Mouse (Mus musculus) heart, postnatal 0 days (tissue): ENCODE measurements around the gene 4930564D02Rik. TPM values are rescaled to one million over a fixed set of nuclear protein-coding genes. Genes with fewer than 3 reads are reported as not detected.

Experiments
- ATAC-seq: fragments of 200-750 bp; cut with Nextera tagmentation; 2 replicates; pipeline ENCODE4 v1.8.0; 2017; ENCODE audit warnings: low read depth, moderate number of reproducible peaks, moderate library complexity; ENCODE audit not compliant: insufficient read depth
- DNase-seq: peaks from one replicate; pipeline ENCODE4 v3.0.0-alpha.2; 2016; ENCODE audit warnings: low spot score
- H3K27ac ChIP-seq: fragments of 300-500 bp; sonication (generic); 2 replicates; pipeline ENCODE4 v1.5.1; 2014; ENCODE audit warnings: low read depth, mild to moderate bottlenecking
- H3K27me3 ChIP-seq: fragments of 300-500 bp; sonication (generic); 2 replicates; pipeline ENCODE4 v1.6.1; 2014; ENCODE audit warnings: low read length, mixed read lengths; ENCODE audit not compliant: control insufficient read depth, insufficient read depth
- H3K36me3 ChIP-seq: fragments of 300-500 bp; sonication (generic); replicated peaks from 2 replicates; pipeline ENCODE4 v1.6.1; 2014; ENCODE audit warnings: low read length, mixed read lengths; ENCODE audit not compliant: control insufficient read depth, insufficient read depth
- H3K4me1 ChIP-seq: fragments of 300-500 bp; sonication (generic); 2 replicates; pipeline ENCODE4 v1.6.1; 2014; ENCODE audit warnings: antibody characterized with exemption; ENCODE audit not compliant: control insufficient read depth, insufficient read depth
- H3K4me2 ChIP-seq: fragments of 300-500 bp; sonication (generic); 2 replicates; pipeline ENCODE4 v1.6.1; 2014; ENCODE audit warnings: low read depth, mild to moderate bottlenecking, low read length, moderate library complexity
- H3K4me3 ChIP-seq: fragments of 300-500 bp; sonication (generic); 2 replicates; pipeline ENCODE4 v1.5.1; 2014; ENCODE audit warnings: low read depth, low read length
- H3K9ac ChIP-seq: fragments of 300-500 bp; sonication (generic); replicated peaks from 2 replicates; pipeline ENCODE4 v1.6.1; 2014; ENCODE audit warnings: low read depth, low read length, mixed read lengths
- H3K9me3 ChIP-seq: fragments of 300-500 bp; sonication (generic); replicated peaks from 2 replicates; pipeline ENCODE4 v1.6.1; 2016; ENCODE audit warnings: low read length; ENCODE audit not compliant: control insufficient read depth
- CTCF ChIP-seq: IDR thresholded peaks from 2 replicates; pipeline ENCODE4 v1.5.1; 2016; ENCODE audit warnings: antibody characterized with exemption, control low read depth, low read depth
- EP300 ChIP-seq: IDR thresholded peaks from 2 replicates; pipeline ENCODE4 v1.6.1; 2016; ENCODE audit warnings: antibody characterized with exemption, low read depth
- WGBS: fragments of 180-500 bp; shearing (Covaris S2); extraction: QIAGEN DNeasy Blood & Tissue Kit; methylation state at CpG from one replicate; pipeline ENCODE4 v1.1.7; 2014; 5-methylcytosine and 5-hydroxymethylcytosine counted together
- polyA plus RNA-seq: library from polyadenylated mRNA; unstranded; fragments of >200 nt; fragmentation: Nextera tagmentation; extraction: Ambion mirVana; gene quantifications from 2 replicates; pipeline ENCODE4 v1.2.1, GENCODE M21; 2015
- total RNA-seq: library from RNA; depleted of rRNA; stranded (reverse); fragments of >200 nt; gene quantifications from 2 replicates; pipeline ENCODE4 v1.2.3, GENCODE M21; 2014; ENCODE audit warnings: low replicate concordance

The 4930564D02Rik gene
- total and polyA plus RNA-seq, 2 experiments from 2014 or later = not detected

GRCm38 (mm10) chr3:105099526-105100269 lies 33.1 kb downstream of the 4930564D02Rik start:
- Histone ChIP-seq H3K4me3 (no peak overlapping the region), H3K4me1 (peaks cover 14% of the 10 kb centered on the region), H3K36me3 (no peaks in the 10 kb centered on the region), H3K4me2 (no peak overlapping the region), H3K27me3 (no peaks in the 10 kb centered on the region), H3K27ac (peak overlapping the region; percentile 61), H3K9ac (peak overlapping the region; percentile 26; the same call in 1 of the 2 replicates), H3K9me3 (no peaks in the 10 kb centered on the region)
- WGBS = 30% methylated on average over 15 of the region's 15 CpGs
- ATAC-seq (peak; percentile 75), DNase-seq (peak; percentile 31)
- TF ChIP-seq CTCF (no peak), EP300 (0 out of 2 replicates have a peak, but pooled peaks have one; percentile 25)

DNA sequence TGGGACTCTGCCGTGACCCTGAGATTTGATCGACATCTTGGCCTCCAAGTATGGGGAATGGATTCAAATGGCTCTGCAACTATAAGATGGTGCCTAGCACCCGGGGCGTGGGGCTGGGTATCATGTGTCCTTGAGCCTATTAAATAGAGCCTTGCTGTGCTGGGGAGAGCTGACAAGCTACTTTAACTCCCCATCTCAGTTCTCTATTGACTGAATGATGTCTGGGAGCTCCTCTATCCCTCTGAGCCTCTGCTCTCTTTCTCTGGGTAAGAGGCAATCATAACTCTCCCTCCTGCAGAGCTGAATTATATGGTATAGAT lies 33.6 kb downstream of the 4930564D02Rik start:
- TF ChIP-seq EP300 = no peak
- no peak for TF ChIP-seq CTCF
- 0 out of 2 replicates have a peak overlapping the region, but pooled peaks have one; percentile 26 for H3K9ac ChIP-seq

GRCm38 (mm10) chr3:105105827-105106226 lies 39.2 kb downstream of the 4930564D02Rik start:
- 86% methylated on average over 4 of the region's 4 CpGs for WGBS
- no peak for ATAC-seq
- TF ChIP-seq CTCF = no peak
- Histone ChIP-seq H3K4me2 (no peak overlapping the region), H3K4me3 (no peak overlapping the region), H3K27ac (no peak overlapping the region), H3K9ac (no peak overlapping the region), H3K27me3 (no peaks in the 10 kb centered on the region), H3K4me1 (no peaks in the 10 kb centered on the region), H3K36me3 (no peaks in the 10 kb centered on the region), H3K9me3 (no peaks in the 10 kb centered on the region)
- no peak for DNase-seq

More for the DNA sequence above, 33.6 kb downstream of the 4930564D02Rik start:
- H3K4me2 ChIP-seq = no peak overlapping the region
- H3K4me3 ChIP-seq = no peak overlapping the region
- peak overlapping the region; percentile 61 for H3K27ac ChIP-seq
- H3K4me1 ChIP-seq = peaks cover 14% of the 10 kb centered on the region
- H3K9me3 ChIP-seq = no peaks in the 10 kb centered on the region
- no peak for DNase-seq
- WGBS = 81% methylated on average over 4 of the region's 4 CpGs
- H3K27me3 ChIP-seq = no peaks in the 10 kb centered on the region
- H3K36me3 ChIP-seq = no peaks in the 10 kb centered on the region
- ATAC-seq = no peak

DNA sequence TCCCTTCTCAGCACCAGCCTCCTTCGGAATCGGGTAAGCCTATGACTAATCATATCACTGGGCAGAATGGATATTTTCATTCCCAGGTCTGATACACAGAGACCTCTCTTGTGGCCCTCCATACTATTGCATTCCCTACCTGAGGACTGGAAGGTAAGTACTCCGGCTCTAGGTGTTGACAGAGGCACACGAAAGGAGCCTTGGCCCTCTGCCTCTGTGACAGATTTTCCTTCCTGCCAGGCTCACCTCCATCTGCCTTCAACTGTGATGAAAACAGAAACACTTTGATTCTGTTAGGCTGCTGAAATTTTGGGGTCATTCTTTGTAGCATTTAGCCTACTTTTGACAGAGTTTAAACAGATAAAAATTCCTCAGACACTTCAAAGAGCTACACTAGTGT lies 47.2 kb downstream of the 4930564D02Rik start:
- Histone ChIP-seq H3K9ac (no peak overlapping the region), H3K27ac (no peak overlapping the region), H3K9me3 (no peaks in the 10 kb centered on the region), H3K4me1 (no peaks in the 10 kb centered on the region), H3K27me3 (no peaks in the 10 kb centered on the region), H3K36me3 (no peaks in the 10 kb centered on the region), H3K4me2 (no peak overlapping the region), H3K4me3 (no peak overlapping the region)
- no peak for ATAC-seq
- no peak for TF ChIP-seq EP300
- TF ChIP-seq CTCF = no peak
- WGBS = 78% methylated on average over 4 of the region's 4 CpGs
- no peak for DNase-seq

GRCm38 (mm10) chr3:105114269-105114668 lies 47.6 kb downstream of the 4930564D02Rik start:
- Histone ChIP-seq H3K9me3 (no peaks in the 10 kb centered on the region), H3K4me1 (no peaks in the 10 kb centered on the region), H3K27ac (no peak overlapping the region), H3K4me3 (no peak overlapping the region), H3K9ac (no peak overlapping the region), H3K36me3 (no peaks in the 10 kb centered on the region), H3K27me3 (no peaks in the 10 kb centered on the region), H3K4me2 (no peak overlapping the region)
- WGBS = 28% methylated on average over 2 of the region's 2 CpGs
- ATAC-seq (peak; percentile 80), DNase-seq (peak; percentile 66)
- no peak for TF ChIP-seq EP300
- TF ChIP-seq CTCF = peak; percentile 86

DNA sequence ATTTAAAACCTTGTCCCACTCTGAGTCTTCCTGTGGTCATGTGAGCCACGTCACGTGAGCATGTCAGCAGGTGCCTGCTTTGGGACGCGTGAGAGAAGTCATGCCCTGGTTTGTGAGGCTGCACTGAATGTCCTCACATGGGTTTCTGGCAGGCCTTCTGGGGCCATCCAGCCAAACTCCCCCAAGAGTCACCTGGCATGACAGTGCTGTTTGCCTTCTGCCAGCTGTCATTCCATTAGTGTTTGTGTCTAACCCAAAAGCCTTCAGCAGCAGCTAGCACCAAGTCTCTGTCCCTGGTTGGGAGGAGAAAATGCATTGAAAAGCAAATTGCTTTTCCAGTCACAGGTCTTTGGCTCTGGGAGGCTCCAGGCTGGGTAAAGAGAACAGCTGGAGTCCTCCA lies 50.0 kb downstream of the 4930564D02Rik start:
- DNase-seq = no peak
- WGBS = 80% methylated on average over 4 of the region's 4 CpGs
- H3K9me3 ChIP-seq = no peaks in the 10 kb centered on the region
- no peak overlapping the region for H3K4me3 ChIP-seq
- no peak for ATAC-seq
- H3K9ac ChIP-seq = no peak overlapping the region
- H3K27me3 ChIP-seq = no peaks in the 10 kb centered on the region
- no peak overlapping the region for H3K27ac ChIP-seq
- TF ChIP-seq EP300 (no peak), CTCF (no peak)
- no peaks in the 10 kb centered on the region for H3K4me1 ChIP-seq
- H3K4me2 ChIP-seq = no peak overlapping the region
- no peaks in the 10 kb centered on the region for H3K36me3 ChIP-seq
